Mouse (Mus musculus) lung, adult 2 months (tissue): ENCODE measurements around the gene Mrgprd.

Source experiments
- CTCF ChIP-seq: fragments of 200-500 bp; IDR thresholded peaks from 2 replicates; pipeline ENCODE4 v1.5.1; 2011; ENCODE audit warnings: mild to moderate bottlenecking, low read length, control low read depth; ENCODE audit not compliant: insufficient read depth
- POLR2A ChIP-seq: fragments of 200-500 bp; IDR thresholded peaks from 2 replicates; pipeline ENCODE4 v1.6.1; 2011; ENCODE audit warnings: low read depth, mild to moderate bottlenecking, control low read depth, low read length, borderline replicate concordance; ENCODE audit errors: extremely low read depth

DNA sequence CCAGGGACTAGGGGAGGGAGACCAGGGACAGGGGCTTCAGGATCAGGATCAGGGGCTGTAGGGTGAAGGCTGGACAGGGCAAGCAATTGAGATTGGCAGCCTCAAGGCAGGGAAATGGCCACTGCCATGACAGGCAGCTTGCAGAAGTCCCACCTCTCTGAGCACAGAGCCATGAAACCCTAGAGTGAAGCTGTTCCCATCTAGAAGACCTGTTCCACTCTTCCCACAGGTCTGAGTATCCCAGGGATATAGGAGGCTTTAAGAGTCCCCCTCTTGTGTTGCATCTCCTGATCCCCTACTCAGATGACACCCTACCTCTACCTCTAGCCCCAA, 13.7 kb upstream of the Mrgprd start:
- no peak for TF ChIP-seq POLR2A
- TF ChIP-seq CTCF, result no peak
